Mouse (Mus musculus) monocyte, adult 59 days (primary cell): ENCODE measurements around the gene Tgfa. TPM values are rescaled to one million over a fixed set of nuclear protein-coding genes. Genes with fewer than 3 reads are reported as not detected.

Experiments used
- total RNA-seq, 2 experiments: library from RNA; stranded (reverse); gene quantifications; one replicate each; pipeline ENCODE4 v1.2.4; 2023

Gene Tgfa
- not detected for total RNA-seq

DNA sequence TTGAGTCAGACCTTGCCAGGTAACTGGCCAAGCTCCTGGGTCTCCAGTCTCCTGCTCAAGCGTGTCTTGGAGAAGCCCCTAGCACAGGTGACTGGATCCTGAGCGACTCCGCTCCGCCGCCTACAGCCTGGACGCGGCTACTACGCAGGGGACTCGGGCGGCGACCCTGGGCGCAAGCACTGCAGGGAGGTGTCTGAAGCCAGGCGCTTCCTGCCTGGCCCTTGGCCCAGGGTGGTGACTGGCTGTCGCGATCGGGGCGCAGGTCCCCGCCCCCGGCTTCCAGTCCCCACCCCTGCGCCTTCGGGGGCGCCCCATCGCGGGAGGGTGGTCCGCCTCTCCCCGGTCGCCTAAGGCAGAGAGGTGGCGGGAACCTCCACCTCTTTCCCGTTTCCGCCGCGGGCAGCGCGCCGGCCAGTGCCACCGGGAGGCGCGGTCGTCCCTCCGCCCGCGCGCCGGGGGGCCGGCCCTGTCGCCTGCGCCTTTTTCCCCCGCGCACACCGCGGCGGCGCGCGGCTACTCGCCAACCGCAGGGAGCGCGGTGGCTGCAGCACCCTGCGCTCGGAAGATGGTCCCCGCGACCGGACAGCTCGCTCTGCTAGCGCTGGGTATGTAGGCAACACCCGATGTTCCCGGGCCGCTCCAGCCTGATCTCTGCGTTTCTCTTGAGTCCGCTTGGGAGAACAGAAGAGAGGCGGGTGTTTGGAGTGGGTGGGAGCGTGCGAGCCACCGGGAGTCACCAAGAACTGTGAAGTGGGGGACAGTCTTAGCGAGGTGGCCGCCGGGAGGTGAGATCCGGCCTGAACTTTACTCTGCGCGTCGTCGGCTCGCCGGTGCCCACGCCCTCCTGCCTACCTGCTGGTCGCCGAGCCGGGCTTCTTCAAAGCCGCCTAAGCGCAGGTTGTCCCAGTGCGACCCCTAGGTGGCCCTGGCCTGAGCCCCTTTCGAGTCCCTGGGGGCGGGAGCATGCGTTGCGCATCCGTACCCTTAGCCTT is at the start of gene Tgfa:
Gene Tgfa (plus strand): TSS at position 283 of the 992 bp plus-strand sequence.

Other genes starting within 250 kb of the Tgfa start
- gene Dusp11, start 233.6 kb upstream of the Tgfa start, total RNA-seq: 100 to 1,000 TPM; 166 to 167 TPM
- not detected for gene Figla, start 179.1 kb upstream of the Tgfa start, total RNA-seq
- gene Add2, start 166.5 kb upstream of the Tgfa start, total RNA-seq: under 1 TPM; 0.08 to 0.30 TPM
- gene Fam136a, start 170.4 kb downstream of the Tgfa start, total RNA-seq: 10 to 100 TPM in 1 of 2 experiments, 1 to 10 TPM in 1; 7.3 to 10.9 TPM
- 100 to 1,000 TPM; 110 to 137 TPM for gene Snrpg, start 176.1 kb downstream of the Tgfa start, total RNA-seq
- 10 to 100 TPM; 79.2 to 81.6 TPM for gene Pcyox1, start 201.9 kb downstream of the Tgfa start, total RNA-seq
- 10 to 100 TPM; 39.7 to 44.3 TPM for gene Tia1, start 209.0 kb downstream of the Tgfa start, total RNA-seq
- 1 to 10 TPM in 1 of 2 experiments, not detected in 1; 3.8 TPM for gene Gm44790, start 231.4 kb downstream of the Tgfa start, total RNA-seq
- gene C87436, start 243.2 kb downstream of the Tgfa start, total RNA-seq: 10 to 100 TPM; 24.3 to 32.5 TPM